Mouse (Mus musculus) heart, postnatal 0 days (tissue): ENCODE measurements around the gene Dna2. TPM values are rescaled to one million over a fixed set of nuclear protein-coding genes. Genes with fewer than 3 reads are reported as not detected.

Experiments used
- ATAC-seq: fragments of 200-750 bp; cut with Nextera tagmentation; 2 replicates; pipeline ENCODE4 v1.8.0; 2017; ENCODE audit warnings: low read depth, moderate number of reproducible peaks, moderate library complexity; ENCODE audit not compliant: insufficient read depth
- DNase-seq: peaks from one replicate; pipeline ENCODE4 v3.0.0-alpha.2; 2016; ENCODE audit warnings: low spot score
- H3K27ac ChIP-seq: fragments of 300-500 bp; sonication (generic); 2 replicates; pipeline ENCODE4 v1.5.1; 2014; ENCODE audit warnings: low read depth, mild to moderate bottlenecking
- H3K27me3 ChIP-seq: fragments of 300-500 bp; sonication (generic); 2 replicates; pipeline ENCODE4 v1.6.1; 2014; ENCODE audit warnings: low read length, mixed read lengths; ENCODE audit not compliant: control insufficient read depth, insufficient read depth
- H3K36me3 ChIP-seq: fragments of 300-500 bp; sonication (generic); replicated peaks from 2 replicates; pipeline ENCODE4 v1.6.1; 2014; ENCODE audit warnings: low read length, mixed read lengths; ENCODE audit not compliant: control insufficient read depth, insufficient read depth
- H3K4me1 ChIP-seq: fragments of 300-500 bp; sonication (generic); 2 replicates; pipeline ENCODE4 v1.6.1; 2014; ENCODE audit warnings: antibody characterized with exemption; ENCODE audit not compliant: control insufficient read depth, insufficient read depth
- H3K4me2 ChIP-seq: fragments of 300-500 bp; sonication (generic); 2 replicates; pipeline ENCODE4 v1.6.1; 2014; ENCODE audit warnings: low read depth, mild to moderate bottlenecking, low read length, moderate library complexity
- H3K4me3 ChIP-seq: fragments of 300-500 bp; sonication (generic); 2 replicates; pipeline ENCODE4 v1.5.1; 2014; ENCODE audit warnings: low read depth, low read length
- H3K9ac ChIP-seq: fragments of 300-500 bp; sonication (generic); replicated peaks from 2 replicates; pipeline ENCODE4 v1.6.1; 2014; ENCODE audit warnings: low read depth, low read length, mixed read lengths
- H3K9me3 ChIP-seq: fragments of 300-500 bp; sonication (generic); replicated peaks from 2 replicates; pipeline ENCODE4 v1.6.1; 2016; ENCODE audit warnings: low read length; ENCODE audit not compliant: control insufficient read depth
- CTCF ChIP-seq: IDR thresholded peaks from 2 replicates; pipeline ENCODE4 v1.5.1; 2016; ENCODE audit warnings: antibody characterized with exemption, control low read depth, low read depth
- EP300 ChIP-seq: IDR thresholded peaks from 2 replicates; pipeline ENCODE4 v1.6.1; 2016; ENCODE audit warnings: antibody characterized with exemption, low read depth
- WGBS: fragments of 180-500 bp; shearing (Covaris S2); extraction: QIAGEN DNeasy Blood & Tissue Kit; methylation state at CpG from one replicate; pipeline ENCODE4 v1.1.7; 2014; 5-methylcytosine and 5-hydroxymethylcytosine counted together
- polyA plus RNA-seq: library from polyadenylated mRNA; unstranded; fragments of >200 nt; fragmentation: Nextera tagmentation; extraction: Ambion mirVana; gene quantifications from 2 replicates; pipeline ENCODE4 v1.2.1, GENCODE M21; 2015
- total RNA-seq: library from RNA; depleted of rRNA; stranded (reverse); fragments of >200 nt; gene quantifications from 2 replicates; pipeline ENCODE4 v1.2.3, GENCODE M21; 2014; ENCODE audit warnings: low replicate concordance

Gene Dna2
- total and polyA plus RNA-seq, 2 experiments from 2014 or later = 0.88 to 4.3 TPM

GRCm38 (mm10) chr10:63004556-63004955 is 57.7 kb downstream of the Dna2 start:
- Histone ChIP-seq H3K27ac (no peak overlapping the region), H3K9ac (no peak overlapping the region), H3K4me3 (no peak overlapping the region), H3K4me2 (no peak overlapping the region), H3K4me1 (no peaks in the 10 kb centered on the region), H3K27me3 (no peaks in the 10 kb centered on the region), H3K9me3 (no peaks in the 10 kb centered on the region), H3K36me3 (peaks cover 89% of the 10 kb centered on the region)
- 89% methylated on average over 9 of the region's 9 CpGs for WGBS
- no peak for ATAC-seq
- TF ChIP-seq CTCF (no peak), EP300 (no peak)
- DNase-seq = no peak

GRCm38 (mm10) chr10:63008193-63008592 is 61.4 kb downstream of the Dna2 start:
- Histone ChIP-seq H3K4me3 (no peak overlapping the region), H3K36me3 (peaks cover 85% of the 10 kb centered on the region), H3K4me2 (no peak overlapping the region), H3K9ac (no peak overlapping the region), H3K9me3 (no peaks in the 10 kb centered on the region), H3K27me3 (no peaks in the 10 kb centered on the region), H3K27ac (no peak overlapping the region), H3K4me1 (no peaks in the 10 kb centered on the region)
- 57% methylated on average over 3 of the region's 3 CpGs for WGBS
- TF ChIP-seq EP300 = no peak
- TF ChIP-seq CTCF = no peak
- ATAC-seq (no peak), DNase-seq (no peak)

GRCm38 (mm10) chr10:63010268-63010667 is 63.4 kb downstream of the Dna2 start:
- WGBS = 78% methylated on average over 4 of the region's 4 CpGs
- peaks cover 85% of the 10 kb centered on the region for H3K36me3 ChIP-seq

GRCm38 (mm10) chr10:63011556-63011955 is 64.7 kb downstream of the Dna2 start:
- no peaks in the 10 kb centered on the region for H3K4me1 ChIP-seq
- DNase-seq = no peak
- H3K9me3 ChIP-seq = no peaks in the 10 kb centered on the region
- ATAC-seq = no peak
- no peak overlapping the region for H3K4me3 ChIP-seq
- WGBS = 86% methylated on average over 6 of the region's 6 CpGs
- H3K4me2 ChIP-seq = no peak overlapping the region
- H3K9ac ChIP-seq = no peak overlapping the region
- TF ChIP-seq EP300 (no peak), CTCF (no peak)
- H3K27me3 ChIP-seq = no peaks in the 10 kb centered on the region
- H3K36me3 ChIP-seq = peaks cover 89% of the 10 kb centered on the region
- H3K27ac ChIP-seq = no peak overlapping the region

More at GRCm38 (mm10) chr10:63010268-63010667, 63.4 kb downstream of the Dna2 start:
- no peak overlapping the region for H3K4me3 ChIP-seq
- no peak overlapping the region for H3K4me2 ChIP-seq
- no peaks in the 10 kb centered on the region for H3K4me1 ChIP-seq
- no peaks in the 10 kb centered on the region for H3K27me3 ChIP-seq
- TF ChIP-seq EP300 (no peak), CTCF (no peak)
- ATAC-seq = no peak
- no peak overlapping the region for H3K27ac ChIP-seq
- no peak overlapping the region for H3K9ac ChIP-seq
- no peaks in the 10 kb centered on the region for H3K9me3 ChIP-seq
- no peak for DNase-seq

GRCm38 (mm10) chr10:63013476-63013875 is 66.7 kb downstream of the Dna2 start:
- Histone ChIP-seq H3K4me3 (no peak overlapping the region), H3K4me1 (no peaks in the 10 kb centered on the region), H3K9ac (no peak overlapping the region), H3K27me3 (no peaks in the 10 kb centered on the region), H3K27ac (no peak overlapping the region), H3K9me3 (no peaks in the 10 kb centered on the region), H3K4me2 (no peak overlapping the region), H3K36me3 (peaks cover 84% of the 10 kb centered on the region)
- DNase-seq (no peak), ATAC-seq (no peak)
- WGBS = 56% methylated on average over 3 of the region's 3 CpGs
- no peak for TF ChIP-seq EP300
- no peak for TF ChIP-seq CTCF

- no peak for TF ChIP-seq CTCF
- no peak for TF ChIP-seq EP300
- Histone ChIP-seq H3K9me3 (no peaks in the 10 kb centered on the region), H3K36me3 (peaks cover 81% of the 10 kb centered on the region), H3K9ac (no peak overlapping the region), H3K4me3 (no peak overlapping the region), H3K27ac (no peak overlapping the region), H3K27me3 (no peaks in the 10 kb centered on the region), H3K4me1 (0 out of 2 replicates have a peak, but pooled peaks cover 2% of the 10 kb centered on the region), H3K4me2 (no peak overlapping the region)
- ATAC-seq (no peak), DNase-seq (no peak)
- 89% methylated on average over 9 of the region's 9 CpGs for WGBS
Measured at GRCm38 (mm10) chr10:63014168-63014567, 67.3 kb downstream of the Dna2 start.
